14 mouse cellular contexts compared by ENCODE assay signal in genomic region chr19:7148096-7148495, GRCm38 (mm10). TPM values are rescaled to one million over a fixed set of nuclear protein-coding genes. Genes with fewer than 3 reads are reported as not detected.
DNase-seq lines count a peak whose midpoint lies in the region; ATAC-seq and TF ChIP-seq lines count a peak whose summit lies in the region.
"Had no signal": no experiment of that assay in that cellular context is flagged by ENCODE, and none has a peak within 500 bp of the region (broad histone marks: within the 10 kb centered on the region; RNA-seq: fewer than 3 reads in every experiment).

No protein-coding gene starts in this region.

- peak; percentile 48 to 63 for DNase-seq in cerebellum, postnatal 14 days
- no peak for DNase-seq in cerebellum, adult 8-10 months
- no peak for DNase-seq in midbrain, embryonic 14.5 days
- peak; percentile 59 for DNase-seq in hindbrain, postnatal 0 days (ENCODE audit: low spot score)
- DNase-seq in right cerebral cortex, adult 2 months (ENCODE audit: low spot score in 2 of 2), result peak; percentile 71 to 73
- DNase-seq in yolk sac, embryonic 10.5 days (ENCODE audit: low spot score), result no peak
- no peak for DNase-seq in adrenal gland, postnatal 10 days
- DNase-seq: cerebellum, postnatal 36 days; kidney, postnatal 14 days; lung, adult 18-20 months had no signal

- TF ChIP-seq CTCF in hindbrain, postnatal 0 days (IDR thresholded peaks at IDR 0.05; ENCODE audit: low read depth), result no peak

- H3K9me3 ChIP-seq in midbrain, embryonic 14.5 days (ENCODE audit: control insufficient read depth, low read length), result no peaks in the 10 kb centered on the region
- no peaks in the 10 kb centered on the region for H3K9me3 ChIP-seq in midbrain, embryonic 13.5 days
- no peaks in the 10 kb centered on the region for H3K9me3 ChIP-seq in hindbrain, postnatal 0 days (ENCODE audit: low read length)
- H3K9me3 ChIP-seq: megakaryocyte, embryonic 14.5 days had no signal

- H3K27me3 ChIP-seq in midbrain, embryonic 14.5 days (ENCODE audit: control insufficient read depth, insufficient read depth, low read length), result no peaks in the 10 kb centered on the region
- peaks cover 42% of the 10 kb centered on the region for H3K27me3 ChIP-seq in midbrain, embryonic 13.5 days
- no peaks in the 10 kb centered on the region for H3K27me3 ChIP-seq in hindbrain, postnatal 0 days (ENCODE audit: insufficient read depth, low read length)

- no peak overlapping the region for H3K27ac ChIP-seq in midbrain, embryonic 14.5 days (replicated peaks; ENCODE audit: low read depth, low read length)
- H3K27ac ChIP-seq in midbrain, embryonic 13.5 days, result no peak overlapping the region
- no peak overlapping the region; the same call in 1 of the 2 replicates for H3K27ac ChIP-seq in hindbrain, postnatal 0 days
- H3K27ac ChIP-seq: limb, embryonic 12.5 days had no signal

- H3K36me3 ChIP-seq in midbrain, embryonic 14.5 days (ENCODE audit: control insufficient read depth, insufficient read depth, low read length), result no peaks in the 10 kb centered on the region
- H3K36me3 ChIP-seq in midbrain, embryonic 13.5 days, result no peaks in the 10 kb centered on the region
- H3K36me3 ChIP-seq in hindbrain, postnatal 0 days (ENCODE audit: insufficient read depth, low read length), result no peaks in the 10 kb centered on the region
- H3K36me3 ChIP-seq: limb, embryonic 12.5 days had no signal

- no peak overlapping the region for H3K4me3 ChIP-seq in midbrain, embryonic 14.5 days (replicated peaks; ENCODE audit: low read depth, low read length)
- no peak overlapping the region for H3K4me3 ChIP-seq in midbrain, embryonic 13.5 days (replicated peaks)
- no peak overlapping the region for H3K4me3 ChIP-seq in hindbrain, postnatal 0 days (ENCODE audit: low read length)
- H3K4me3 ChIP-seq: limb, embryonic 12.5 days; megakaryocyte, embryonic 14.5 days had no signal

- WGBS in midbrain, embryonic 14.5 days, result 57% methylated on average over 4 of the region's 4 CpGs
- WGBS in midbrain, embryonic 13.5 days, result 55% methylated on average over 4 of the region's 4 CpGs
- WGBS in hindbrain, postnatal 0 days, result 45% methylated on average over 4 of the region's 4 CpGs

- H3K9ac ChIP-seq in midbrain, embryonic 14.5 days (replicated peaks; ENCODE audit: low read length), result 0 out of 2 replicates have a peak overlapping the region, but pooled peaks have one; percentile 16
- no peak overlapping the region for H3K9ac ChIP-seq in midbrain, embryonic 13.5 days (replicated peaks)
- H3K9ac ChIP-seq in hindbrain, postnatal 0 days (replicated peaks; ENCODE audit: low read length), result no peak overlapping the region
- H3K9ac ChIP-seq: limb, embryonic 12.5 days had no signal

- no peak for ATAC-seq in midbrain, embryonic 14.5 days (ENCODE audit: low FRiP score, low TSS enrichment)
- ATAC-seq in midbrain, embryonic 13.5 days, result no peak
- peak; percentile 25 for ATAC-seq in hindbrain, postnatal 0 days
- ATAC-seq: intestine, embryonic 16.5 days had no signal

- no peak overlapping the region for H3K4me2 ChIP-seq in midbrain, embryonic 14.5 days (ENCODE audit: low read length)
- H3K4me2 ChIP-seq in midbrain, embryonic 13.5 days (replicated peaks), result no peak overlapping the region
- H3K4me2 ChIP-seq in hindbrain, postnatal 0 days (ENCODE audit: low read depth, low read length), result no peak overlapping the region
- H3K4me2 ChIP-seq: limb, embryonic 12.5 days had no signal

- H3K4me1 ChIP-seq in midbrain, embryonic 14.5 days (ENCODE audit: control insufficient read depth, insufficient read depth, low read length), result peaks cover 53% of the 10 kb centered on the region
- H3K4me1 ChIP-seq in midbrain, embryonic 13.5 days (replicated peaks), result peaks cover 79% of the 10 kb centered on the region
- peaks cover 24% of the 10 kb centered on the region for H3K4me1 ChIP-seq in hindbrain, postnatal 0 days (ENCODE audit: insufficient read depth, low read length)

RNA-seq across cellular contexts. Expression of gene Flrt1, which starts 42.6 kb away (rescaled TPM):
- polyA plus RNA-seq in midbrain, embryonic 14.5 days (2014; fragmentation: Nextera tagmentation; extraction: Ambion mirVana), result 7.0 and 10.2 TPM in 2 replicates
- 8.3 and 9.2 TPM in 2 replicates for polyA plus RNA-seq in midbrain, embryonic 13.5 days (2015; fragmentation: Nextera tagmentation; extraction: Ambion mirVana)
- 8.4 and 10.1 TPM in 2 replicates for total RNA-seq in hindbrain, postnatal 0 days (2014; rRNA removed)
- polyA plus RNA-seq in hindbrain, postnatal 0 days (2015; fragmentation: Nextera tagmentation; extraction: Ambion mirVana), result 7.8 and 8.1 TPM in 2 replicates
- total RNA-seq in adrenal gland, postnatal 10 days (2021), result 1 to 10 TPM; 1.1 to 2.0 TPM

RNA-seq across cellular contexts. Expression of gene Otub1, which starts 58.0 kb away (rescaled TPM):
- 244 and 263 TPM in 2 replicates for polyA plus RNA-seq in midbrain, embryonic 14.5 days (2014; fragmentation: Nextera tagmentation; extraction: Ambion mirVana)
- polyA plus RNA-seq in midbrain, embryonic 13.5 days (2015; fragmentation: Nextera tagmentation; extraction: Ambion mirVana), result 247 and 260 TPM in 2 replicates
- total RNA-seq in hindbrain, postnatal 0 days (2014; rRNA removed), result 216 and 233 TPM in 2 replicates
- 248 and 253 TPM in 2 replicates for polyA plus RNA-seq in hindbrain, postnatal 0 days (2015; fragmentation: Nextera tagmentation; extraction: Ambion mirVana)
- 100 to 1,000 TPM; 104 to 105 TPM for total RNA-seq in adrenal gland, postnatal 10 days (2021)

Comparison
In these comparisons a context has a peak if more than half of its experiments do, and no peak if none do; other contexts are left out.
1. DNase-seq: peak in cerebellum, postnatal 14 days (2 of 2), hindbrain, postnatal 0 days (single experiment) and right cerebral cortex, adult 2 months (2 of 2); none in cerebellum, adult 8-10 months (single experiment), midbrain, embryonic 14.5 days (single experiment), yolk sac, embryonic 10.5 days (single experiment) and adrenal gland, postnatal 10 days (single experiment).